Mouse (Mus musculus) kidney, embryonic 15.5 days (tissue): ENCODE measurements around the gene Adamtsl5. TPM values are rescaled to one million over a fixed set of nuclear protein-coding genes. Genes with fewer than 3 reads are reported as not detected.

ENCODE experiments used
- ATAC-seq: fragments of 200-750 bp; cut with Nextera tagmentation; replicated peaks from 2 replicates; pipeline ENCODE4 v1.8.0; 2017; ENCODE audit warnings: moderate TSS enrichment; ENCODE audit not compliant: low FRiP score
- H3K27ac ChIP-seq: fragments of 300-500 bp; sonication (generic); 2 replicates; pipeline ENCODE4 v1.5.1; 2015; ENCODE audit warnings: mild to moderate bottlenecking, inconsistent platforms
- H3K27me3 ChIP-seq: fragments of 300-500 bp; sonication (generic); 2 replicates; pipeline ENCODE4 v1.6.1; 2015; ENCODE audit warnings: inconsistent platforms
- H3K36me3 ChIP-seq: fragments of 300-500 bp; sonication (generic); 2 replicates; pipeline ENCODE4 v1.6.1; 2015; ENCODE audit warnings: inconsistent platforms
- H3K4me1 ChIP-seq: fragments of 300-500 bp; sonication (generic); 2 replicates; pipeline ENCODE4 v1.6.1; 2015; ENCODE audit warnings: inconsistent platforms
- H3K4me2 ChIP-seq: fragments of 300-500 bp; sonication (generic); 2 replicates; pipeline ENCODE4 v1.6.1; 2015; ENCODE audit warnings: moderate library complexity, mild to moderate bottlenecking, inconsistent platforms
- H3K4me3 ChIP-seq: fragments of 300-500 bp; sonication (generic); replicated peaks from 2 replicates; pipeline ENCODE4 v1.5.1; 2015; ENCODE audit warnings: mild to moderate bottlenecking, inconsistent platforms
- H3K9ac ChIP-seq: fragments of 300-500 bp; sonication (generic); 2 replicates; pipeline ENCODE4 v1.6.1; 2015; ENCODE audit warnings: mild to moderate bottlenecking, inconsistent platforms
- H3K9me3 ChIP-seq: fragments of 300-500 bp; sonication (generic); replicated peaks from 2 replicates; pipeline ENCODE4 v1.6.1; 2016; ENCODE audit warnings: inconsistent platforms
- WGBS: fragments of 180-500 bp; shearing (Covaris S2); methylation state at CpG from one replicate; pipeline ENCODE4 v1.1.7; 2015; ENCODE audit warnings: mixed read lengths; 5-methylcytosine and 5-hydroxymethylcytosine counted together
- polyA plus RNA-seq: library from polyadenylated mRNA; unstranded; fragments of >200 nt; fragmentation: Nextera tagmentation; extraction: Ambion mirVana; gene quantifications from 2 replicates; pipeline ENCODE4 v1.2.1, GENCODE M21; 2015

Adamtsl5 gene
- 3.6 and 5.2 TPM in 2 replicates for polyA plus RNA-seq

DNA sequence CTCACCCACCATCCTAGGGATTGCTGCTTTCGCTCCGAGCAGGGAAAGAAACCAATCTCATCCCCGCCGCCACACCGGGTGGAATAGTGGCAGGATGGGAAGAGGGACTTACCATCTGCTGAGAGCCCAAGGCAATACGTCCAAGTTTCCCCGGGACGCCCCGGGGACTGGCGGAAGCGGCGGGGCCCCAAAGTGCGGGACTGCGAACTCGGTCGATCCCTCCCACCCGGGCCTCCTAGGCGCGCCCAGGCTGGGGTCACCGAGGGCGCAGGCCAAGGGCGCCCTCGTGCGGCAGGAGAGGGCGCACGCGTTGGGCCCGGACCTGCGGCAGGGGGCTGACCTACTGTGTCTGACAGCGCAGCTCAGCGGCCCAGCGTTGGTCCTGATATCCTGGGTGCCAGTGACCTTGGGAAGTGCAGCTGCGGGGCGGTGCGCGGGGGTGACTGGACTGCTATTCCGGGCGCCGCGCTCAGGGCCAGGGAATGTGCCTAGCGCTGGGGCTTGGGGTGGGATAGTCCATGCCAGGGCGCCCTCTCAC lies at the start of gene Adamtsl5:
Adamtsl5 (minus strand) TSS at position 169 of the 538 bp plus-strand sequence.
- no peaks in the 10 kb centered on the region for H3K9me3 ChIP-seq
- 0 out of 2 replicates have a peak within 1 kb of the TSS, but pooled peaks have one; percentile 7 for H3K9ac ChIP-seq
- WGBS: under 1% methylated on average over 42 of the region's 42 CpGs
- no peak within 1 kb of the TSS for H3K27ac ChIP-seq
- peak within 1 kb of the TSS; percentile 31 for H3K4me3 ChIP-seq
- no peaks in the 10 kb centered on the region for H3K36me3 ChIP-seq
- H3K4me2 ChIP-seq: peak within 1 kb of the TSS; percentile 55
- peaks cover 51% of the 10 kb centered on the region for H3K4me1 ChIP-seq
- ATAC-seq: no peak
- H3K27me3 ChIP-seq: peaks cover 100% of the 10 kb centered on the region

DNA sequence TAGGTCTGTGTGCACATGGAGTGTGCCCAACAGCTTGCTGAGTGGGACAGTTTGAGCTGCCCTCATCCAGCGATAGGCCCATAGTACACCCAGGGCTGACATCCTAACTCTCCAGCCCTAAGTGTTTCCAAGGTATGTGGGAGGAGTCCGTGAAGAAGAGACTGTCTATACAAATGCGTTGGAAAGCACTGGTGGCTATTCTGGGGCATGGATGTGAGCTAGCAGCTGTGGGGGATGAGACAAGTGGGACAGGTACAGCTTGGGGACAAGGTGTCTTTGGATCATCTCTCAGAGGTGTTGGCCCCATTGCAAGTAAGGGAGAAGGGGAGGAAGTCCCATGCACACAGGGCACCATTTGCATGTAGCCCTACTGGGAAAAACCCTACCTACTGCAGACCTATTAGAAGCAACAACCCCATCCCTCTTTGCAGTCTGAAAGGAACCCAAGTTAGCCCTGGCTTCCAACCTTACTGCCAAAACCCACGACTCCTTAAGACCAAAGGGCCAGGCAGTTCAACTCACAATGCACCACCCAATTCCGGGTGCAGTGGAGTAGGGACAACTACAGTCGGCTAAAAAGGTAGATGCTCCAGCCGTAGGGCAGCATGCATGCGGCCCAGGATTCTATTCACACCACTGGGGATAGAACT lies 49.4 kb upstream of the Adamtsl5 start:
- H3K4me3 ChIP-seq: peak overlapping the region; percentile 85
- no peak for ATAC-seq
- peaks cover 65% of the 10 kb centered on the region for H3K36me3 ChIP-seq
- H3K27me3 ChIP-seq: no peaks in the 10 kb centered on the region
- peak overlapping the region; percentile 100 for H3K27ac ChIP-seq
- WGBS: 40% methylated on average over 8 of the region's 8 CpGs
- H3K4me1 ChIP-seq: peaks cover 33% of the 10 kb centered on the region
- H3K4me2 ChIP-seq: peak overlapping the region; percentile 86
- peak overlapping the region; percentile 95 for H3K9ac ChIP-seq
- no peaks in the 10 kb centered on the region for H3K9me3 ChIP-seq

DNA sequence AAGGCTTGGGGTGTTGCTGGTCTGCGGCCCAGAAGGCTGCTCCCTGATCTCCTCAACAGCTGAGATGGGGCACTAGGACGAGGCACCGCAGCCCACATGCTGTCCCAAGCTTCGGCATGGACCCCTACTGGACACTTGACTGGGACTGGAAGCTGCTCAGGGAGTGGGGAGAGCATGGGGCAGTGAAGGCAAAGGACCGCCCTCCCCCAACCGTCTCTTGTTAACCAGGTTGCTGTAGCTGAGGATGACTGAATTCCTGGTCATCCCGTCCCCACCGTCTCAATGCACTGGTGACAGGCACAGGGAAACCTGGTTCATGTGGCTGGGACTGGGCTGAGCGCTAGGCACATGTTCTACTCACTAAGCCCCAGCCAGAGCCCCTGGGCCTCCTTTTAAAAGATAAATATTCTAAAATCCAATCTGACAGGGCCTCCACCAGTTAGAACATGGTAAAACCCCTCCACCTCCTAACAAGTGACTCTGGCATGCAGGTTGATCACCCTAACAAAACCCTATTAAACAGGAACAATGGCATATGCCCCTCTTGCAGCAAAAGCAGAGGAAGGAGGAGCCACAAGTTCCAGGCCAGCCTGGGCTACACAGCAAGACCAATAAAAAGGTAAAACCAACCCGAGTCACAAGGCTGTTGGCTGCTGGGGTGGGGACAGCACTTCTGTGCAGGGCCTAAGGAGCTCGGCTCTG lies 48.8 kb upstream of the Adamtsl5 start:
- Histone ChIP-seq H3K27me3 (no peaks in the 10 kb centered on the region), H3K4me2 (peak overlapping the region; percentile 86), H3K4me3 (peak overlapping the region; percentile 85), H3K27ac (peak overlapping the region; percentile 100; the same call in 1 of the 2 replicates), H3K36me3 (peaks cover 65% of the 10 kb centered on the region), H3K4me1 (peaks cover 33% of the 10 kb centered on the region), H3K9me3 (no peaks in the 10 kb centered on the region), H3K9ac (peak overlapping the region; percentile 95)
- WGBS: 87% methylated on average over 11 of the region's 11 CpGs
- ATAC-seq: no peak

DNA sequence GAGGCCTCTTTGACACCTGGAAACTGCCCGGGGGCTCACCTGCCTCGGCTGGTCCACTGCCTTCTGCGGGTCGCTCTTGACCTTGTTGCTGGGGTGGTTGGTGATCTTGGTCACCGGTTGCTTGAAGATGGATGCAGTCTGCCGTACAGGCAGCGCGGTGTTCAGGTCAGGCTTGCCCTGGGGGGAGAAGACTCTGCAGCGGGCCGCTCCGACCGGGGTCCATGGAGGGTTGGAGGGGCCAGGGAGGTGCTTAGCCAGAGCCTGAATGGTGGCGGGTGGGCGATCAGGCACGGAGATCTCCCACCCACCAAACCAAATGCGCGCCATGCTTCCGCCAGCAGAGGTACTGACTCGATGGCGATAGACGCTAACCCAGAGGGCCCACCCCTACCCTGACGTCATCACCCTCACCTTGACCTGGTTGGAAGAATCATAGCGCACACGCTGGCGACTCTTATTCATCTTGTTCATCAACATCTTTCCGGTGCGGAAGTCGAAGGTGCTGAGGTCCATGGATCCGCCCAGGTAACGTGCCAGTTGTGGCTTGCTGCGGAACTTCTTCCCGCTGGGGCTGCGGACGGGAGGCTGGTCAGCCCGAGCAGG lies 46.9 kb upstream of the Adamtsl5 start:
- Histone ChIP-seq H3K4me3 (no peak overlapping the region), H3K4me1 (peaks cover 24% of the 10 kb centered on the region), H3K4me2 (no peak overlapping the region), H3K27ac (no peak overlapping the region), H3K9me3 (no peaks in the 10 kb centered on the region), H3K36me3 (peaks cover 70% of the 10 kb centered on the region), H3K27me3 (no peaks in the 10 kb centered on the region), H3K9ac (no peak overlapping the region)
- WGBS: 92% methylated on average over 35 of the region's 35 CpGs
- ATAC-seq: no peak

DNA sequence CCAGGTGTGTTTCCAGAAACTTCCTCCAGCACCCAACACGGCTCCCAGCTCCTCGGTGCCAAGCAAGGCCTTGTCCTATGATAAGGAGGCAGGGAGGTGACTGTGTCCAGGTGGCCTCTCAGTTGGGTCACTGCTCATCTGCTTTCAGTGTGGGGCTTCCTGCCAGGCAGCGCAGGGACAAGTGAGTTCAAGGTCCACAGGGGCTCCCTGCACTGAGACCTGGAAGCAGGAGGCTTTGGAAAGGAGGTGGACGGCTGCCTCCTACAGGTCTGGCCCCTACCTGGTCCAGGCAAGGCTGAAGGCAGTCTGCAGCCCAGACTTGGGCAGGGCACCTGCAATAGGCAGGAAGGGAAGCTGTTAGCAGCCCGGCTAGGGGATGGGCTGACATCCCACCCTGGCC lies 44.5 kb upstream of the Adamtsl5 start:
- Histone ChIP-seq H3K9ac (no peak overlapping the region), H3K27ac (no peak overlapping the region), H3K27me3 (no peaks in the 10 kb centered on the region), H3K36me3 (peaks cover 73% of the 10 kb centered on the region), H3K9me3 (no peaks in the 10 kb centered on the region), H3K4me1 (peaks cover 31% of the 10 kb centered on the region), H3K4me3 (no peak overlapping the region), H3K4me2 (no peak overlapping the region)
- ATAC-seq: no peak
- 88% methylated on average over 5 of the region's 5 CpGs for WGBS

DNA sequence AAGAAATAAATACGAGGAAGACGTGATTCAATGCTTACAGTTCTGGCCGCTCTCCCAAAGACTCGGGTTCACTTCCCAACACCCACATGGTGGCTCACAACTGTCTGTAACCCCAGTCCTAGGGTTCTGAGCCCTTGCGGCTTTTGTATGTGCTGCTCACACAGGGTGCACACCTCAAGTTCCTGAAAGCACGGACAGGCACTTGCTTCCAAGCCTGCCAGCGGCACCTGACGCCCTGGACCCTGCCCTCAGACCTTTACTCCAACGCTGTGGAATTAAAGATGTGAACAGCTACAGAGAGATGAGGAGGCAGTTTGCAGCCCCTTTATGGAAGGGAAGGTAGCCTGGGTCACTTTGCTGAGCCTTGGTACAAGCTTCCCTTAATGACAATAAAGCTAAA lies 42.5 kb upstream of the Adamtsl5 start:
- no peak for ATAC-seq
- Histone ChIP-seq H3K27ac (no peak overlapping the region), H3K27me3 (no peaks in the 10 kb centered on the region), H3K9me3 (no peaks in the 10 kb centered on the region), H3K4me3 (no peak overlapping the region), H3K9ac (no peak overlapping the region), H3K4me1 (peaks cover 21% of the 10 kb centered on the region), H3K4me2 (no peak overlapping the region), H3K36me3 (peaks cover 59% of the 10 kb centered on the region)
- 83% methylated on average over 9 of the region's 9 CpGs for WGBS

DNA sequence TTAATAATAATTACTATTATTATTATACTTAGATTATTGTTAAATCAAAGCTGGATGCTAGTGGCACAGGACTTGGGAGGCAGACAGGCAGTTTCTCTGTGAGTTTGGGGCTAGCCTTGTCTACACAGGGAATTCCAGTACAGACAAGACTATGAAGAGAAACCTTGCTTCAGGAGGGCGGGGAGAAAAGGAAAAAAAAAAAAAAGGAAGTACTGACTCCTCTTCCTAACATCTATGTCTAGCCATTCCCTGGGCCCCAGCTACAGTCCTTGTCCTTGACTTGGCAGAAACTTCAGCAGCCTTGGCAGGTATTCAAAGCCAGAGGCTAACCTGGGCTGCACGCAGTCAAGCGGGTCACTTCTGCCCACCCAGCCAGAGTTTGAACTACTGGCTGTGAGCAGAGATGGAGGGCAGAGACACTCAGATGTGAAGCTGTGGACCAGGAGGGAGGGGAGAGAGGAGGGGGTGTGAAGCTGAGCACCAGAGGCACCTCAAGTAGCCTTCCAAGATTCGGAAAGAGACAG lies 41.0 kb upstream of the Adamtsl5 start:
- Histone ChIP-seq H3K4me1 (peaks cover 35% of the 10 kb centered on the region), H3K4me2 (no peak overlapping the region), H3K27ac (no peak overlapping the region), H3K27me3 (no peaks in the 10 kb centered on the region), H3K9ac (no peak overlapping the region), H3K36me3 (peaks cover 51% of the 10 kb centered on the region), H3K9me3 (no peaks in the 10 kb centered on the region), H3K4me3 (no peak overlapping the region)
- ATAC-seq: no peak
- 66% methylated on average over 4 of the region's 4 CpGs for WGBS

DNA sequence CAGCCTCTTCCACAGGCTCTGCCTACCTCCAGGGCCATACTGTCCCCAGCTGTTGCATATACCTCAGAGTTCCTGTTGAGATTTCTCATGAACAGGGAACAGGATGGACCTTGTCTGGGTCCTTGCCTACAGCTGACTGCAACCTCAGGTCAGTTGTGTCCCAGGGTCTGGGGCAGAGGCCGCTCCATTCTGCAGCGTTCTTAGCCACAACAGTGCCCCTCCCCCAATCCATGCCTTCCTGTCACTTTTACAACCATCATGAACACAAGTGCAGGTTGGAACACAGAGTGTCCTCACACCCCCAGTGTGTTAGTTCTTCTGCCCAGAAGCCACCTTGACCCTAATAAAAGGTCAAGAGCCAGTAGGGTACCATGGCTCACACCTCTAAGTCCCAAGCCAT lies 40.5 kb upstream of the Adamtsl5 start:
- ATAC-seq: 0 out of 2 replicates have a peak, but pooled peaks have one; percentile 6
- H3K36me3 ChIP-seq: peaks cover 50% of the 10 kb centered on the region
- no peaks in the 10 kb centered on the region for H3K27me3 ChIP-seq
- no peaks in the 10 kb centered on the region for H3K9me3 ChIP-seq
- 0 out of 2 replicates have a peak overlapping the region, but pooled peaks have one; percentile 96 for H3K9ac ChIP-seq
- H3K4me1 ChIP-seq: peaks cover 40% of the 10 kb centered on the region
- 0 out of 2 replicates have a peak overlapping the region, but pooled peaks have one; percentile 74 for H3K4me3 ChIP-seq
- peak overlapping the region; percentile 83; the same call in 1 of the 2 replicates for H3K27ac ChIP-seq
- WGBS: 13% methylated on average over 2 of the region's 2 CpGs
- H3K4me2 ChIP-seq: peak overlapping the region; percentile 97

DNA sequence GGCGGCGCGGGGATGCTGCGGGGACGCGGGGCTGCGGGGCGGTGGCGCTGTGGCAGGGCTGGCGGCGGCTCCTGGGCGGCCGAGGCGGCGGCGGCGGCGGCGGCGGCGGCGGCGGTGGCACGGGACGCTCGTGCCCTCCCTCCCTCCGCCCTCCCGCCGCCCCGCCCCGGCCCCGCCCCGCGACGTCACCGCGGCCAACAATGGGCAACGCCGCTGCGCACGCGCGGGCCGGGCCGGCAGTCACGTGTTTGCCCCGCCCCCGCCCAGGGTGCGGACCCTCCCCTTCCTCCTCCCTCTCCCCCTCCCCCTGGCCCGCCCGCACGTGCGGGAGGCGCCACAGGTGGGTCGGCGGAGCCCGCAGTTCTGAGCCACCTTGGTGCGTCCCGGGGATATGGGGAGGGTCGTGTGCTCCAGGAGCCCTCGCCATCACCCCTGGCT lies 39.3 kb upstream of the Adamtsl5 start, which contains the start of gene Mex3d:
Mex3d (minus strand) TSS at position 138 of the 438 bp plus-strand sequence.
- Histone ChIP-seq H3K27me3 (no peaks in the 10 kb centered on the region), H3K4me2 (peak within 1 kb of the TSS; percentile 97), H3K27ac (peak within 1 kb of the TSS; percentile 91), H3K9me3 (no peaks in the 10 kb centered on the region), H3K4me3 (peak within 1 kb of the TSS; percentile 74), H3K4me1 (peaks cover 49% of the 10 kb centered on the region), H3K36me3 (peaks cover 50% of the 10 kb centered on the region), H3K9ac (peak within 1 kb of the TSS; percentile 96)
- WGBS: 0% methylated on average over 16 of the region's 61 CpGs
- peak; percentile 37 for ATAC-seq

DNA sequence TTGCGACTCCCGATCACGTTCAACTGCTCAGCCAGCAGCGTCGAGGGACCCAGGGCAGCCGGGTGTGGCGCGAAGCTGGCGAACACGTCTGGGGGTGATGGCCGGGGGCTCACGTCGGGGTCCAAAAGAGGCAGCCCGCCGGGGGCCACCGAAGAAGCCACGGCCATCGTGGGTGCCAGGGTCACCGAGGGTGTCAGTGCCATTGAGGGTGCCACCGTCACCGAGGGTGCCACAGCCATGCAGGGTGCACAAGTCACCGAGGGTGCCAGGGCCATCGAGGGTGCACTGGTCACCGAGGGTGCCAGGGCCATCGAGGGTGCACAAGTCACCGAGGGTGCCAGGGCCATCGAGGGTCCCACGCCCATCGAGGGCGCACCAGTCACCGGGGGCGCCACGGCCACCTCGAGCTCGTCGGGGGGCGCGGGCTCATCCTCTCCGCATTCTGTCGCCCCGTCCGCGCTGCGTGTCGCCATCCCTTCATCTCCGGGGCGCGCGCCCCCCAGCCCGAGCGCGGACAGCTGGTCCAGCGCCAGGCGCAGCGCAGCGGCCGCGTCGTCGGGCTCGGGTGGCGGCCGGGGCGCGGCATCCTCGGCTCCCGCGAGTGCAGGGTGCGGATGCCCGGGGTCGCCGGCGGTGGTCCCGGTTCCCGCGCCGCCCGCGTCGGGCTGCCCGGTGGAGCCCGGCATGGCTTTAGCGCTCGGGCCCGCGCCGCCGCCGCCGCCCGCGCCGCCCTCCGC lies 38.7 kb upstream of the Adamtsl5 start:
- Histone ChIP-seq H3K9ac (peak overlapping the region; percentile 96), H3K9me3 (no peaks in the 10 kb centered on the region), H3K36me3 (peaks cover 50% of the 10 kb centered on the region), H3K27me3 (no peaks in the 10 kb centered on the region), H3K27ac (peak overlapping the region; percentile 91), H3K4me1 (peaks cover 49% of the 10 kb centered on the region), H3K4me2 (peak overlapping the region; percentile 88), H3K4me3 (peak overlapping the region; percentile 74)
- ATAC-seq: peak; percentile 1
- under 1% methylated on average over 86 of the region's 94 CpGs for WGBS
